Mouse (Mus musculus) B cell, adult 2 months (primary cell): ENCODE data around the gene Dclre1a.
A peak's percentile ranks its signal among the peaks of the same experiment; 100 is the strongest.
"Not testable (repeated sequence)": the region's sequence is repeated elsewhere in the genome, so short reads cannot be mapped to it uniquely, and the experiment has no call there.

Source experiments
- DNase-seq, 2 experiments: peaks; one replicate each; pipeline ENCODE4 v3.0.0; 2022

Dclre1a gene

DNA sequence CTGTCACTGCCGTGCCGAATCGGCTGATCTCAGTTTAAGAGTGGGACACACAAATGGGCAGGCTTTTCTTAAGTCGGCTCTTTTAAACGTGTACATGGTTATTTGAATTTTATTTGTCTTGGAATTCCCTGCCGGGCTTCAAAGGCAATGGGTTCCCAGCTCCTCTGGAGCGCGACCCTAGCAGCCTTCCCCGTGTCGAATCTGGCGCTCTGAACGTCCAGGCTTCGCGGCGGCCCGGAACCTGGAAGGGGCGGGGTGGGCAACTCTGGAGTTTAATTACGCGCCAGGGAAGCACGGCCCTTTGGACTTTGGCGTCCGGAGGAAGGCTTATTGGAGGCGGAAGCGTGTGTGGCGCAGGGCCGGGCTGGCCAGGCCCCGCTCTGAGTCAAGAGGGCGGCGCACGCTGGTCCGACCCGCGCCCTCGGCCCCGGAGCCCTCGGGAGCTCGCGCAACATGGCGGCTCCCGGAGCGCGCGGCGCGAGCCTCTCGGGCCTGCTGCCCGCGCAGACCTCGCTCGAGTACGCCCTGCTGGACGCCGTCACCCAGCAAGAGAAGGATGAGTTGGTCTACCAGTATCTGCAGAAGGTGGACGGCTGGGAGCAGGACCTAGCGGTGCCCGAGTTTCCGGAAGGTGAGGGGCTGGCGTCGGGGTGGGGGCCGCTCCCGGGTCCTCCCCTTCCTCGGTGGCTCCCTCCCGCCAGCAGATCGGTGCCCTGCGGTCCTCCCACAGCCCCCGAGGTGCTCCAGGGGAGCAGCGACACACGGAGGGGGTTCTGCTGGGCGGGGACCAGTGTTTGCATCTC, 409 bp upstream of the Dclre1a start, which contains the start of gene Nhlrc2:
TSS of gene Nhlrc2 (plus strand) at position 32 of the 803 bp plus-strand sequence.
- peak; percentile 83 to 86 for DNase-seq

DNA sequence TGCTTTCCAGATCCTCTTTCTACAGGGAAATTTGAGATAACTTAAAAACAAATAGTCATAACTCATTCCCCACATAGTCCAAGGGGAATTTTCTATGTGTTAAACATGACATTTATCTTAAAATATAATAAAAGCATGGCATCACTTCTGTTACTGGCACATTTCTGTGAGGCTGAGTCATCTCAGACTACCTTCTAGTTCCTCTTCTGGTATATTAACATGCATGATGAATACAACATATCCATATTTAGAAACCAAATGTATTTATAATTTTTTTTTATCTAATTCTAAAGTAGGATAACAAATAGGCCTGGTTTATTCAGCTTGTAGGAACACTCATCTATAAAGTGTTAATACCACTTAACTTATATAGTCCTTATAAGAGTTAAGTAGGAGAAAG, 2.0 kb downstream of the Dclre1a start:
- DNase-seq, result no peak

DNA sequence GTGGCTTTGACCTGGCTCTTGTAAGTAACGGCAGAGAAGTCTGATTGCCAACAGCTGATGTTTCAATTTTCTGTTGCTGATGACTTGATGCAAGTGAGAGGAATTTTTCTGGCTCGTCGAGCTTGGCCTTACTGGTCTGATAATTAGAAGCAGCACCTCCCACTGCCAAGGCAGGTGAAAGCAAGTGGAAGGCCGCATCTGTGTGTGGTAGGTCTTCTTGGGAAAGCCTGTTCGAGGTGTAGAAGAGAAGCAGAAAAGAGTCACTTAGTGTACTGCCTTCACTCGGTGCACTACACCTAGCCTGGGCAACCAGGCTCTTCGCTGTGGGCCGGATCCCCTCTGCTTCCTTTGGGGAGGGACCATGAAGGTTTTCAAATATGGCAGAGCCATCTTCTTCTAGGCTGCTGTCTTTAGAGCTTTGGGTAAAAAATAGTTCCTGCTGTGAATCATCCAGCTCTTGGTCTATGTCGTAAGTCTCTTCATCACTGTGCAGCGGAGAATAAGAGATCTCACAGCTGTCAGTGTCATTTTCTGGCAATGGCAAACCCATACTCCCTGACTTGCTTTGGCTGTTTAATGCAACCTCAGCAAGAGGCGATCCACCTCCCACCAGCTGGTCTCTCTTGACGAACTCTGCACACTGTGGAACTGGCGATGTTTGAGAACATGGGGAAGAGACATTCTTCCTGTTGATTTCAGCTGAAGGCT, 3.2 kb downstream of the Dclre1a start:
- no peak for DNase-seq

DNA sequence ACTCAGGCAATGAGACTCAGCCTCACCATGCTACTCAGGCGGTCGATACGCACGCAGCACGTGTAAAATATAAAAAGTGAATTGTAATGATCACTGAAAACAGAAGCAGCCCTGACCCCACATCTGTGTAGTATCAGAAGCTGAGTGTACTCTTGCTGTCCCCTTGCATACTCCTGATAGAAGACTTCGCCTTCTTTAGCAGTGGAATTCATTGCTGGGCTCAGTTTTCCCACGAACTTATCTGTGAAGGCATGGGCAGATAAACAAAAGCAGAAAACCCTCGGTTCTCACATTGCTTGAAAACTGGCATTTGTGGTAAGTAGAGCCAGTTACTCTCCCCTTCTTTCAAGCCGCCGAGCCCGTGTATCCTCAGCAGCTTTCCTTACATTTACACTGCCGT, 4.7 kb downstream of the Dclre1a start:
- DNase-seq, result no peak

DNA sequence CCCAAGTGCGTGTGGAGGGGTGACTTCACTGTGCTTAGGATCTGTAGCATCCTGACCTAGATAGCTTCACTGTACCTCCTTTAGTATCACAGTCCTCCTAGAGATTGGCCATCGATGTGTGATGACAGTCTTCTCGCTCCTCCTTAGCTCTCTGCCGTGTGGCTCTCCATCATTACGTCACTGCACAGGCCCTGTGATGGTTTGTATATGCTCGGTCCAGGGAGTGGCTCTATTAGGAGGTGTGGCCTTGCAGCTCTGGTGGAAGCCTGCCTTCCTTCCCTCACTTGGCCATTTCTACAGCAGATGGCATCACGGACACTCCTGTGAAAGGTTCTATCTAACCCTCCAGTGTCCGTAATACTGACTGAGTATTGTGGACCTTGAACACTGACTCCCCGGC, 12.3 kb downstream of the Dclre1a start:
- DNase-seq, result no peak

DNA sequence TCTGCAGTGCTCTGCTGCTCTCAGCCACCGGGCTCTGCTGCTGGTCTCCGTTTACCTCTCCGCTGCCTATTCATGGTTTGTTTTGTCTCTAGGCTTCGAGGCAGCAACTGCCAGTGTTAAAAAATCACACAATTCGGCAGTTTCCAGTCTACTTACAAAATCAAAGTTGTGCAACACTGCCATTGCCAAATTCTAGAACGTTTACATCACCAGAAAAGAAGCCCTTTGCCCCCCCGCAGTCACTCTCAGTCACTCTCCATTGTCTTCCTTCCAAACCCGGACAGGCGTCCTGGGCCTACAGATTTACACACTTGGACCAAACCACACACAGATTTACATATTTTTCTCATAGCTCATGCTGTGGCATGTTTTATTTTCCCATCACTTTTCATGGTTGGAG, 13.0 kb downstream of the Dclre1a start:
- no peak for DNase-seq

DNA sequence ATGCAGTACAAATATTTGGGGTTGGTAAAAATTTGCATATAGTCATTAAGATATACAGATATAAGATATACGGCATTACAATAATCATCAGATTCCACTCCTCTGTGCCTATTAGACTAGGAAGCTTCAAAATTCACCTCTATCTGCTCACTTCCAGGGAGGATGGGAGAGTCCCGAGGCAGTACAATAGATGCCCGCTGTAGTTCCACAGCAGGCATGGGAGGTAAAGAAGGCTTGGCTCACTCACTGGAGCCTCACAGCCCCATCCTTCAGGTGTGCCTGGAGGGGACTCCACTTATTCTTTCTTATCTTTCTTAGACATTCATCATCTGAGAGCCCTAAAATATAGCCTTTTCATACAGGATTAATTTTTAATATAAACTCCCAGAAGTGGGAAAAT, 13.7 kb downstream of the Dclre1a start:
- DNase-seq, result no peak

DNA sequence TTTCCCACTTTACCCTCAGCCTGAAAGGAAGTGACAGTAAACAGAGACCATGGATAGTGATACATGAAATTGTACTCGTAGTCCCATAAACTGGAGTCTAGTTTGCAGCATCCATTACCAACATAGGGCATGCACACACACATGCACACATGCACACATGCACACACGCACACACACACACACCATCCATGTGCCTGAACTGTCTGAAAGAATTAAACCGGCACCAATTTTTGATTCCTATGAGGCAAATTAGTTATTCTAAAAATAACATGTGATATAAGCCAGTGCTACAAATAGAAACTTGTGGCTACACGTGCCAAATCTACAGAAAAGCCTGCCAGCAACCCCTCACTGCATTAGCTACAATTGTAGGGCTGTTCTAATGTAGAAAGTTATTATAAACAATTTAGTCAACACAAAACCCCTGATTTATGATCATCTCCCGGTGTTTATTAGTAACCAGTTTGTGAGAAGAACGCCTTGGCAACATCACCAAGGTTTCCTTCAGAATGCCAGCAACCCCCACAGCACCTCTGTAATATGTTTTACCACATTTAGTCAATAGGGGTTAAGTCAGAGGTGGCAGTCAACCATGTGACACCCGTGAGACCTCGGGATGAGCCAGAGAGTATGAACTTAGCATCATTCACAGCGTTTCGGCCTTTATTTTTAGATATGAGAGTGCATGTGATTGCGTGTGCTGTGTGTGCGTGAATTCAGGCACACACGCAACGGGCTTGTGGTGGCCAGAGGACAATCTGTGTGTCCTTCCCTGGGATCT, 14.5 kb downstream of the Dclre1a start:
- DNase-seq, result no peak

DNA sequence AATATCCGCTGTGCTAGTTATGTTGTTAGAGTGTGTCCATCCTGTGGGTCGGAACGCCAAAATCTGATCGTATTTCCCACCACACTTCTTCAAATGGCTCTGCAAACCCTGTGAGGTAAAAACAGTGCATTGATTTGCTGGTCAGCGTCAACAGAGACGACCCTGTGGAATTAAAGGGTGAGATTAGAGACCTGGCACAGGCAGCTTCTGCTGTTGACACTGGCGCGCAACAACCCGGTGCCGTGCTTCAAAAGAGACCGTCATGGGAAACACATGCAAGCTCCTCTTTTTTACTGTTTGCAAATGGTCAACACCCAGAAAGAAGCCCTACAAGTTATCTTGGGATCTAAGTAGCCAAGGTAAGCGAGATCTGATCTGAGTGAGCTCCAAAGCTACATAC, 16.8 kb downstream of the Dclre1a start:
- no peak for DNase-seq

DNA sequence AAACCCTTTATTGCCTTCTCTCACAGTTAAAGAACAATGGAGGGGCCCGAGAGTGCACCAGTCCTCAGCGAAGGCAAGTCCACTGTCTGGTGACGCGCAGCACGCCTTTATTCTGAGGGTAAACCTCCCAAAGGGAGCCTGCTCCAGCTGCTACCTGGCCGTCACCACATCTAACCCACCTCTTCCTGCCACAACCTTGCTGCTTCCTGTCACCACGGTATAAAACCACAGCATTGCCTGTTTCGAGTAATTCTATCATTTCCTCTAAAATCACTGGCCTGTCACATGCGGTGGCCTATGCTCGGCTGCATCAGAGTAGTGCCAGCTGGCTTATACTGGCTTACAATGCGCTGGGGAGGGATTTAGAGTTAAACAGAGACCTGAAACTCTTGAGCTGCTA, 17.5 kb downstream of the Dclre1a start:
- DNase-seq, result not testable (repeated sequence)

DNA sequence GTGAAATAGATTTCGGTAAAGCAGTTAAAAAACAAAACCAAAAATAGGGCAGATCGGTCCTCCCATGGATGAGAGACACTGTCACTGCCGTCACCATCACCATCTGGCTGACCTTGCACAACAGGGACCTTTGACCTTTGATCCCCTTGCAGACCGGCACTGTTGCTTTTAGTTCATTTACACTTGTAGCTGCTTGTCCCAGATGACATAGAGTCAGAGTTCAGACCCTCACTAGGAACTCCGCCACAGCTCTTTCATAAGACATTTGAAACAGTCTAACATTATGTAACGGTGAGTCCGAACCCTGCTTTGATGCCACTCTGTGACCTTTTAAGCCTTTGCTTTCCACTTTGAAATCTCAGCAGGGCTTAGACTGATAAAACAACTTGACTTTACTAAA, 28.6 kb downstream of the Dclre1a start:
- DNase-seq, result not testable (repeated sequence)

DNA sequence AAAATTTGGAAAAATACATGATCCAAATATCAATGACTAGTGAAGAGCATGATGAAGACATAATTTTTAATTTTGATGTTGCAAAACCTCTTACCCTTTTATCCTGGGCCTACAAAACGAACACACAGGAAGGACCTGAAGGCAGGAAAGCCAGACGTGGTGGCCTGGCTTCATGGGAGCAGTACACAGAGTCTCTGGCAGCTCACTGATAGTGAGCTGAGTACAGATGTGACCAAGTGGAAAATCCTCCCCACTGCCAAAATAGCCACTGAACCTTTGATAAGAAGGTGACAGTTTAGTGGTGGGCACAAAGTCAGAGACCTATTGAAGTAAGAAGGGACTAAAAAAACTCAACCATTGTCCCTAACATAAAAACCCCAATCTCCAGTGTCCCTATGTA, 34.5 kb downstream of the Dclre1a start:
- not testable (repeated sequence) for DNase-seq

DNA sequence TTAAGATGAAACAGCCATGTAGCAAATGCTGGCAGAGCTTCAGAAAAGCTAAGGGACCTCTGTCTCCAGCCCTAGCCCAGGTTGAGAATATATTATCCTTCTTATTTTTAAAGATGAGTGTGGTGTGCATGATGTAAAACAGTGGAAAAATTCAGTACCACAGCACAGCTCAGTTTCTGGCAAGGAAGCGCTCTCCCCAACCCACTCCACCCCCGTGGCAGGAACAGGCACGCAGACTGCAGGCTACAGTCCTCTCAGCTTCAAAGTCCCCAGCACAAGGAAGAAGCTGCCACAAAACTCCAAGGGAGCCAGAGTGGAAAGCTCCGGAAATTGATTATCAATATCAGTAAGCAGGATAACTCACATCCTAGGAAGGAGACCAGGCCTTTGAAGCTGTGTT, 36.8 kb downstream of the Dclre1a start:
- not testable (repeated sequence) for DNase-seq

DNA sequence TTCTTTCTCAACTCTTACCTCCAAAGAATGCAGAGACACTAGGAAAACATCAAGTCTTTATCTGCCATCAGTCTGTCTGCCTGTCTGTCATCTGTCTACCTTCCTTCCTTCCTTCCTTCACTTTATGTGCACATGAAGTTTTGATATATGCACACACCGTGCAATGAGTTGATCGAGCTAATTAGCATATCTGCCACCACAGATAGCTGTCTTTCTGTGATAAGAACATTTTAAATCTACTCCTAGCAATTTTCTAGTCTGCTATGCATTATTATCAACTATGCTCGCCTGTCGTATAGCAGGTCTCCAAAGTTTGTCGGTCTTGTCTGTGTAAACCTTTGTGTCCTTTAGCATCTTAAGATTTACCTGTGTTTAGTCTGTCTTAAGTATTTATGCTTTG, 44.5 kb downstream of the Dclre1a start:
- DNase-seq, result not testable (repeated sequence)

DNA sequence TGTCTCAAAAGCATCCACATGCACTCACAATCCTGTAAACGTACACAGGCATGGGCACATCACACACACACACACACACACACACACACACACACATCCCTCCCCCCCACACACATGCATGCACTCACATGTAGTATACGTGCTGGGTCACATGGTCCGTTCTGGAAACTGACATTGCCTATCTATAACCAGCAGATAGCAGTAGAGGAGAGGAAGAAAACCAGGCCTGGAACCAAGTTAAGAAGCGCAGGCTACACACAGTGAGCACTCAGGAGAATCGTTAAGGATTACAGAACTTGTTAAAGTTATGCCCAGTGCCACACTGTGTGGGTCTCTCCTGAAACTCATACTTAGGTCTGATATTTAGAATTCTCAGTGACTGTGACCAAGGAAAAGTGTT, 45.0 kb downstream of the Dclre1a start:
- DNase-seq, result not testable (repeated sequence)

DNA sequence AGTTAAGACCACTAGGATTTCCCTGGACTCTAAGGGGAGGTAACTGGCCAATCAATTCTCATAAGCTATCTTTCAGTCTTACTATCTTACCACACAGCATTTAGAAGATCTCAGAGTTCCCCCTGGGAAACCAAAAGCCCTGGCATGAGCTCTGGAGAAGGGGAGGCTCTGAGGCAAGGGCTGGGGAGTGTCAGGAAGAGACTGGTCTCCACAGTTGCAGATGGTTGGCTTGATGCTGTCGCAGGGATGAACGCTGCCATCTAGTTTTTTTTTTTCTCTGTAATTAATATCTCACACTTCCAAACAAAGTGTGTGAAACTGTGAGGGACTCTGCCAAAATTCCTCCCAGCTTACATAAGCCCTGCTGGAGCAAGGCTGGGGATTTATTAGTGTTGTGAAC, 53.9 kb downstream of the Dclre1a start:
- not testable (repeated sequence) for DNase-seq

DNA sequence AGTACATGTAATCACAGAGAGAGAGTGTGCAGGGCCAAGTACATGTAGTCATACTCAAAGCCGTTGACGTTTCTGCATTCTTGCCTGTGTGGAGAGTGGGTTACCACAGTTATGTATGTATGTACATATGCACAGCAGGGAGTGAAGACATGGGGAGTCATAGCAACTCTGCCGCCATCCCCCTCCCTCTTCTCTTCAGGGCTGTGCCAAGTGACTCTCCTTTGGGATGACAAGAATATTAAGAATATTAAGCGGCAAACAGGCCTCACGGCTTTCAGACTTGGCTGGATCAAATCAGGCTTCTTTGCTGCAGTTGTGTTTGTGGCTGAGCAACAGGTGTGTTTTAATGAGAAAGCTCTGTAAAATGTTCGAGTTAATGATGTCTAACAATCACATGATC, 58.4 kb downstream of the Dclre1a start:
- no peak for DNase-seq

DNA sequence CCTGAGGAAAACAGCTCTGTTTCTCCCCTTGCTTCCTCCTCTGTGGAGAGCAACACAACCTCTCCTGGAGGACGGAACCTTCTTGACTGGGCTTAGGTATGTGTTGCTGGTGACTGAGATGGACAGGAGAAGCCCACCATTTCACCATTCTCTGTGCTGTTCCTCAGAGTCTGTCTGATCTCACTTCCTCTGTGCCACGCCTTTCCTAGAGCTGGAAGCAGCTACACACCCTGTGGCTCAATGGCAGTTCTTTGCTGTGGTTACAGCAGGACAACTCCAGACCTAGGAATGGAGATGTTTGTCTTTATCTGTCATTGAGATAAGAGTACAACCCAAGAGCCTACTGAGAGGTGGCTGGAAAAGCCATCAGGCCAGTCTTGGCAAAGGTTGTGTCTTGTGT, 60.7 kb downstream of the Dclre1a start:
- no peak for DNase-seq

DNA sequence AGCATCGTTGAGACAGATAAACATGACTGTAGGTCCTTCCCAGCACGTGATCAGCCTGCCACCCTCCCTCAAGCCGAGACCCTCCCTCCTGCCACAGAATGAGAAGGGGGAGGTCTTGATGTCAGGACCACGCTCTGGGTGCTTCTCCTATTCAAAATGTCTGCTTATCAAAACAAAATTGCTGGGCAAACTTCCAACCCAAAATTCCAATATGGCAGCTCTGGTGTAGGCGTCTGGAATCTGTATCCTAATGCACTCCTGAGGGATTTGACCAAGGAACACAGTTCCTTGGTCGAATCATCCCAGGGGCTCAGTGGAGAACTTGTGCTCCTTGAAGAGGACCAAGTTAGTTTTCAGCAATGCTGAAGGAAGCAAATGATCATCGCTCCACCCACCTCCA, 61.1 kb downstream of the Dclre1a start:
- DNase-seq, result no peak

DNA sequence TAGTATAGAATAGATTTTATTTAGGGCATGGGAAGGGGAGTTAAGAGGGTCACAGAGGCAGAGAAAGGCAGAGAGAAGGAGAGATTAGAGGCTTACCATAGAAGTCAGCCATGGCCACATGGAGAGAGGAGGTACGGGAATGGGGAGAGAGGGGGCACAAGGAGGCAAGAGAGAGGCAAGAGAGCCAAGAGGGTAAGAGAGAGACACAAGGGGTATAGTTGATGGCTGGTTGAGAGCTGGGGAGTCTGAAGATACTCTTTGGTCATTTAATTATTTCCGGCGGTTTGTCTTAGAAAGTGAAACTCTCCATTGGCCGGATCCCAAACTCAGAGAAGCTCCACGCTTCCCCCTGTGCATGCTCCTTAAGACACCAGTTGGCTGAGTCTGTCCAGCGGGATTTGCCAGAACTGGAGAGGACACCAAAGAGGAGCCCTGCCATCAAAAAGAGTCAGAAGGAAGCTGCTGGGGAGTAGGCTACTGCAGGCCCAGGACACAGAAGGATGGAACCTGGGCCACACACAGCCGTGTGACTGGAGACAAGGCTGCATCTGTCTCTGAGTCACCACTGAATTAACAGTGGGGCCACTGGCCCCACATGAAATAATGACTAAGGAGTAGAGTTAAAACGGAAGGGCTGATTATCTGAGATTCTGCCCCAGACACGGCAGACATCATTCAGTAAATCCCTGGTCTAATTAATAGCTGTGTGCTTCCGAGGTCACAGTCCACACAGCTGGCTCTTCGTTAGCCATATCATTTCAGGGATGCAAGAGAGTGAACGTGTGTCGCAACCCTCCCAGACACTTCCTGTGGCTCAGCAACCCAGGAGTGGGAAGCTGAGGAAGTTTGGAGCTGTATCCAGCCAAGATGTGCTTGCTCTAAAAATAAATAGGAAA, 62.4 kb downstream of the Dclre1a start:
- no peak for DNase-seq

DNA sequence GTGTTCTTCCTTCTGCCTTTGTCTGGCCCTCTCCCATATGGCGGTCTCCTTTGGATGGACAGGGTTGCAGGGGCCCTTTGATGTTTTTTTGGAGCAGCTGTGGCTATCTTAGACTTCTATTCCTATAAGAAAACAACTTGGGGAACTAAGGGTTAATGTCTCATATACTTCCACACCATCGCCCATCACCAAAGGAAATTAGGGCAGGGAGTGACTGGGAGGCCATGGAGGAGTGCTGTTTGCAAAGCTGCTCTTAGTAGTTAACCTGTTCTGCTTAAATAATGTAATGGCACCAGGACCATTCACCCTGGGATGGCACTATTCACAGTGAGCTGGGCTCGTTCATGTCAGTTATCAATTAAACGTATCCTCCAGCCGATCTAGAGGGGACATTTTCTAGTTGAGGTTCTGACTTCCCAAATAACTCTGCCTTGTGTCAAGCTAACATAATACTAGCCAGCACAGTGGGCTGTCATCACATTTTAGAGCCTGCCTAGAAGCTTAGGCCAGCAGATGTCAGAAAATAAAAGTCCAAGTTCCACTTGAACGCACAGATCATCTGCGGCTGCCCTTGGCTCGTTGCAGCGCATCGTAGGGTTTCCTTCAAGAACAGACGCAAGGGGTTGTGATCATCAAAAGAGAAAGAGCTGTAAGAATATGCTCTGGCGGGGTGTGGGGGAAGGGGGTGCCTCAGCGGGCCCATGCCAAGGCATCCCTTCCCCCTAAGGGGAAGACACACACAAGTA, 63.2 kb downstream of the Dclre1a start:
- DNase-seq, result no peak
